Mouse (Mus musculus) heart, embryonic 16.5 days (tissue): ENCODE measurements around the gene Sertad4. TPM values are rescaled to one million over a fixed set of nuclear protein-coding genes. Genes with fewer than 3 reads are reported as not detected.

ENCODE experiments used
- ATAC-seq: fragments of 200-750 bp; cut with Nextera tagmentation; replicated peaks from 2 replicates; pipeline ENCODE4 v1.8.0; 2017; ENCODE audit warnings: moderate number of reproducible peaks; ENCODE audit not compliant: insufficient read depth, low FRiP score; ENCODE audit errors: extremely low read depth
- H3K27ac ChIP-seq: fragments of 300-500 bp; sonication (generic); 2 replicates; pipeline ENCODE4 v1.5.1; 2014; ENCODE audit warnings: mild to moderate bottlenecking, low read length, control low read depth, moderate library complexity
- H3K27me3 ChIP-seq: fragments of 300-500 bp; sonication (generic); 2 replicates; pipeline ENCODE4 v1.6.1; 2014; ENCODE audit warnings: low read length, mixed read lengths; ENCODE audit not compliant: control insufficient read depth, insufficient read depth
- H3K36me3 ChIP-seq: fragments of 300-500 bp; sonication (generic); 2 replicates; pipeline ENCODE4 v1.6.1; 2014; ENCODE audit not compliant: control insufficient read depth, insufficient read depth
- H3K4me1 ChIP-seq: fragments of 300-500 bp; sonication (generic); 2 replicates; pipeline ENCODE4 v1.6.1; 2014; ENCODE audit warnings: low read length, mixed read lengths; ENCODE audit not compliant: control insufficient read depth, insufficient read depth
- H3K4me2 ChIP-seq: fragments of 300-500 bp; sonication (generic); 2 replicates; pipeline ENCODE4 v1.6.1; 2014; ENCODE audit warnings: low read depth, mild to moderate bottlenecking, control low read depth, low read length
- H3K4me3 ChIP-seq: fragments of 300-500 bp; sonication (generic); 2 replicates; pipeline ENCODE4 v1.5.1; 2014; ENCODE audit warnings: mild to moderate bottlenecking, control low read depth, low read length
- H3K9ac ChIP-seq: fragments of 300-500 bp; sonication (generic); 2 replicates; pipeline ENCODE4 v1.6.1; 2014; ENCODE audit warnings: low read length, control low read depth
- H3K9me3 ChIP-seq: fragments of 300-500 bp; sonication (generic); replicated peaks from 2 replicates; pipeline ENCODE4 v1.6.1; 2016; ENCODE audit warnings: low read length; ENCODE audit not compliant: control insufficient read depth
- WGBS: fragments of 180-500 bp; shearing (Covaris S2); extraction: QIAGEN DNeasy Blood & Tissue Kit; methylation state at CpG from one replicate; pipeline ENCODE4 v1.1.7; 2014; 5-methylcytosine and 5-hydroxymethylcytosine counted together
- polyA plus RNA-seq: library from polyadenylated mRNA; unstranded; fragments of >200 nt; fragmentation: Nextera tagmentation; extraction: Ambion mirVana; gene quantifications from 2 replicates; pipeline ENCODE4 v1.2.1, GENCODE M21; 2015

Gene Sertad4
- polyA plus RNA-seq, 1 experiment from 2014 or later, result 9.4 TPM

DNA sequence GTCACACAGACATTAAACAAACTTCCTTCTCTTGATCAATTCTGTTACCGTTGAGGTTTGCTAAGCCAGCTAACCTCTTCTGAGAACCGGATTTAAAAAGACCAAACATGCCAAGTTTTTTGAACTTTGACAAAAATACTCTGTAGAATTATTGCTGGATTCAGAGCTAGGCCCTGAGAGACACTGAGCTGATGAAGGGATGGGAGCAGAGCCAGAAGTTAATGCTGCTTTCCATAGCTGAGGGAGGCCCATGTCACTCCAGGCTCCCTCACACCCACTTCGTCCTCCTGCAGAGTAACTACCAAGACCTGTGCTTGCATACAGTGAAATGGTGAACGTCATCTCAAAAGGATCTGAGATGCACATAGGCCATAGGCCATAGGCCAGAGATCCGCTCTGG is 43.3 kb downstream of the Sertad4 start:
- H3K4me2 ChIP-seq, result no peak overlapping the region
- no peaks in the 10 kb centered on the region for H3K36me3 ChIP-seq
- no peak overlapping the region for H3K4me3 ChIP-seq
- H3K27ac ChIP-seq, result peak overlapping the region; percentile 47
- no peak overlapping the region for H3K9ac ChIP-seq
- peak; percentile 60; the same call in 1 of the 2 replicates for ATAC-seq
- no peaks in the 10 kb centered on the region for H3K9me3 ChIP-seq
- H3K27me3 ChIP-seq, result no peaks in the 10 kb centered on the region
- H3K4me1 ChIP-seq, result peaks cover 4% of the 10 kb centered on the region; the same call in 1 of the 2 replicates
- 62% methylated on average over 5 of the region's 5 CpGs for WGBS

- Histone ChIP-seq H3K9me3 (no peaks in the 10 kb centered on the region), H3K27me3 (no peaks in the 10 kb centered on the region), H3K4me1 (peaks cover 4% of the 10 kb centered on the region; the same call in 1 of the 2 replicates), H3K36me3 (no peaks in the 10 kb centered on the region), H3K4me3 (no peak overlapping the region), H3K27ac (no peak overlapping the region), H3K9ac (no peak overlapping the region), H3K4me2 (no peak overlapping the region)
- peak; percentile 72 for ATAC-seq
- WGBS, result 56% methylated on average over 9 of the region's 10 CpGs
Measured at GRCm38 (mm10) chr1:192806168-192807157, 49.1 kb downstream of the Sertad4 start.

- ATAC-seq, result no peak
Measured at GRCm38 (mm10) chr1:192800338-192800737, 55.2 kb downstream of the Sertad4 start.

DNA sequence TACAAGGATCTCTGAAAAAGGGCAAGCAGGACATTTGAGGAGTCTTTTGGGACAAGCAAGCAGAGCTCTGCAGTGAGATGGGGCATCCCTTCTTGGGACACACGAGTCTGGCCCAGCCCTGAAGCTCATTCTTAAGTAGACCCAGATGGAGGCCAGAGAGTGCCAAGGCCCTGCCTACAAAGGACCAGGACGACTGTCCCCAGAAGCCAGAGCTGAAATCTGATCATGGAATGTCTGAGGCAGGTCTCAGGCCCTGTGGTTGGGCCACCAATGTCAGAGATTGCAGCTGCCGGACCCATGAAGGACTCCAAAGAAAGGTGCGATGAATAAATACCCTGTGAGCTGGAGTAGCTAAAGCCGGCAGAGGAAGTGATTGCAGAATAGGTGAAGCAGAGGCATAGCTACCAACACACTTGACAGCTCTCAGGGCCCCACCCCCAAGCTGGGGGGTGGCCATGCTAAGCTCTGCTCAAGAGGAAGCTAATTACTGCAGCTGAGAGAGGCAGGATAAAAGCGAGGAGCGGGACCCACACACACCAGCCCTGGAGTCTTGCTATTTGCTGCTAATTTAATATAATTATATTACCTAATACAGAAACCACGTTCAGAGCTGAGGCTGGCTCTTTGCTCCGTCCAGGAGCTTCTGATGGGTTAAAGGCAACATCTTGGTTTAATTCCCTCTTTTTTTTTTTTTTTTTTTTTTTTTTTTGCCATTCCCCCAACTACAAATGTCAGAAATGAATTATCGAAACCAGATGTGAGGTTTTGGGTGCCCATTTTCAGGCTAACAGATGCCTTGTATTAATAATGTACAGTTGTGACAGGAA is 56.2 kb downstream of the Sertad4 start:
- Histone ChIP-seq H3K36me3 (no peaks in the 10 kb centered on the region), H3K9me3 (peaks cover 6% of the 10 kb centered on the region), H3K4me1 (peaks cover 23% of the 10 kb centered on the region), H3K27me3 (no peaks in the 10 kb centered on the region), H3K4me3 (no peak overlapping the region), H3K27ac (peak overlapping the region; percentile 44), H3K9ac (no peak overlapping the region), H3K4me2 (no peak overlapping the region)
- WGBS, result 45% methylated on average over 10 of the region's 10 CpGs
- ATAC-seq, result no peak

More at GRCm38 (mm10) chr1:192800338-192800737, 55.2 kb downstream of the Sertad4 start:
- 67% methylated on average over 8 of the region's 8 CpGs for WGBS
- Histone ChIP-seq H3K4me2 (no peak overlapping the region), H3K9me3 (peaks cover 2% of the 10 kb centered on the region), H3K4me1 (peaks cover 23% of the 10 kb centered on the region), H3K36me3 (no peaks in the 10 kb centered on the region), H3K27me3 (no peaks in the 10 kb centered on the region), H3K9ac (no peak overlapping the region), H3K4me3 (no peak overlapping the region), H3K27ac (no peak overlapping the region)

DNA sequence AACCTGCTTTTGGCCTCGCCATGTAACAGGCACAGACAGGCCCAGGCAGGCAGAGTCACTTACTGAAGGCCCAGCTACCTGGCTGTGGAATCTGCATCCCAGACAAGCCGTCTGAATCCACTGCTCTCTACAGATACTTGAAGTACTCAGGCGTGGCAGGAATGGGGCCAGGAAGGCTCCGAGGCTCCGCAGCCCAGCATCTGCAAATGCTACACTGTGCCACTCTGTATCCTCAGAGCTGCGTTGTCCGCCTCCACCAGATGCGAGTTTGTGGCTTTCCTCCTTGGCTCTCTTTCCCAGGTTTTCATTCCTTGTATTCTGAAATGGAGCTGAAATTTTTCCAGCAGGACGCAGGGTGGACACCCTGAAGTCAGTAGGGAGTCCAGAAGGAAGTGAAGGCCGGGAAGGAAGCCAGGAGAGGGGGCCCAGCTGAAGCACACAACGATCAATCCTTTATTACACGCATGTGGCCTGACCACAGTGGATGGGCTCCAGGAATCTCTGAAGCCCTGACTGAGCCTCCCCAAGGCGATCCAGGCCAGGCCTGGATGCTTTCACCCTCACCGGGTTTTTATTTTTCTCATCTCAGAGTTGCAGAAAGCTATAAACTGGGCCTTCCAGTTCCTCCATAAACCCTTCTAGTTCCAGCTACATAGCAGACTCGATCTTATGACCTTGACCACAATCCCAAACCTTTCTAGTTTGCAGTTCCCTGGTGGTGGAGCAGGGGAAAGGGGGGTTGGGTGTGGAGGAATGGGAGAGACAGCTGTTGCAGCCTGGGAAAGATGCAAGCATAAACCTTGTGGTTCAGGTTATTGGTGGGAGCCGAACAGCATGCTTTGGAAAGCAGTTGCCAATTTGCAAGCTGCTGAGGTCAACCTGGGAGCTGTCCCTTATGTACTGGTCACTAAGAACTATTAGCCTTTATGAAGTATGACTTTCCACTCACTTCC is 57.1 kb downstream of the Sertad4 start:
- Histone ChIP-seq H3K4me2 (no peak overlapping the region), H3K4me1 (peaks cover 23% of the 10 kb centered on the region), H3K27ac (peak overlapping the region; percentile 52), H3K4me3 (no peak overlapping the region), H3K27me3 (no peaks in the 10 kb centered on the region), H3K9me3 (peaks cover 6% of the 10 kb centered on the region), H3K36me3 (no peaks in the 10 kb centered on the region), H3K9ac (no peak overlapping the region)
- WGBS, result 59% methylated on average over 16 of the region's 16 CpGs
- ATAC-seq, result peak; percentile 47

DNA sequence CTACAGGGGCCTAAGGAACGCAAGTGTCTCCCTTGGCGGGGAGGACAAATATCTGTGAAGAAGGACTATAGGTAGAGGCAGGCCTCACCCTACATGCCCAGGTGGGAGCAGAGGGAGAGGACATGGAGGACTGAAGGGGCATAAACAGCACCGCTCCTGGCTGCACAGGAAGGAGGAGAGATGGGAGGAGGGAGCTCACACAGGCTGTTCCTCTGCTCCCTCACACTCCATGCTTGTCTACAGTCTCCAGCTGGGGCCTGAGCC is 58.6 kb downstream of the Sertad4 start:
- H3K27ac ChIP-seq, result peak overlapping the region; percentile 30
- H3K36me3 ChIP-seq, result no peaks in the 10 kb centered on the region
- ATAC-seq, result no peak
- H3K4me3 ChIP-seq, result no peak overlapping the region
- peaks cover 6% of the 10 kb centered on the region for H3K9me3 ChIP-seq
- H3K27me3 ChIP-seq, result no peaks in the 10 kb centered on the region
- H3K4me2 ChIP-seq, result no peak overlapping the region
- WGBS, result 58% methylated on average over 3 of the region's 3 CpGs
- no peak overlapping the region for H3K9ac ChIP-seq
- peaks cover 25% of the 10 kb centered on the region for H3K4me1 ChIP-seq

- peak; percentile 46; the same call in 1 of the 2 replicates for ATAC-seq
- peaks cover 6% of the 10 kb centered on the region for H3K9me3 ChIP-seq
- H3K4me3 ChIP-seq, result no peak overlapping the region
- H3K36me3 ChIP-seq, result no peaks in the 10 kb centered on the region
- peak overlapping the region; percentile 44 for H3K4me2 ChIP-seq
- no peak overlapping the region for H3K9ac ChIP-seq
- peak overlapping the region; percentile 30 for H3K27ac ChIP-seq
- 9% methylated on average over 15 of the region's 21 CpGs for WGBS
- H3K27me3 ChIP-seq, result no peaks in the 10 kb centered on the region
- H3K4me1 ChIP-seq, result peaks cover 31% of the 10 kb centered on the region
Measured at GRCm38 (mm10) chr1:192796201-192797010, 59.1 kb downstream of the Sertad4 start.
